Mouse (Mus musculus) midbrain, embryonic 16.5 days (tissue): ENCODE results near the gene Gm13279. TPM values are rescaled to one million over a fixed set of nuclear protein-coding genes. Genes with fewer than 3 reads are reported as not detected.
"Not testable (repeated sequence)": the region's sequence is repeated elsewhere in the genome, so short reads cannot be mapped to it uniquely, and the experiment has no call there.

ENCODE experiments used
- ATAC-seq: fragments of 200-750 bp; cut with Nextera tagmentation; 2 replicates; pipeline ENCODE4 v1.8.0; 2017; ENCODE audit warnings: moderate TSS enrichment
- H3K27ac ChIP-seq: fragments of 300-500 bp; sonication (generic); 2 replicates; pipeline ENCODE4 v1.5.1; 2014; ENCODE audit warnings: mild to moderate bottlenecking, low read length, mixed read lengths
- H3K27me3 ChIP-seq: fragments of 300-500 bp; sonication (generic); 2 replicates; pipeline ENCODE4 v1.6.1; 2014; ENCODE audit warnings: low read depth, low read length, mixed read lengths; ENCODE audit not compliant: control insufficient read depth, insufficient read depth
- H3K36me3 ChIP-seq: fragments of 300-500 bp; sonication (generic); 2 replicates; pipeline ENCODE4 v1.6.1; 2014; ENCODE audit warnings: mild to moderate bottlenecking, low read length, moderate library complexity, mixed read lengths; ENCODE audit not compliant: control insufficient read depth, insufficient read depth
- H3K4me1 ChIP-seq: fragments of 300-500 bp; sonication (generic); 2 replicates; pipeline ENCODE4 v1.6.1; 2014; ENCODE audit warnings: mild to moderate bottlenecking, low read length, mixed read lengths; ENCODE audit not compliant: control insufficient read depth, insufficient read depth
- H3K4me2 ChIP-seq: fragments of 300-500 bp; sonication (generic); 2 replicates; pipeline ENCODE4 v1.6.1; 2014; ENCODE audit warnings: mild to moderate bottlenecking, low read length, mixed read lengths
- H3K4me3 ChIP-seq: fragments of 300-500 bp; sonication (generic); 2 replicates; pipeline ENCODE4 v1.5.1; 2014; ENCODE audit warnings: low read depth, mild to moderate bottlenecking, low read length, moderate library complexity, mixed read lengths
- H3K9ac ChIP-seq: fragments of 300-500 bp; sonication (generic); 2 replicates; pipeline ENCODE4 v1.6.1; 2014; ENCODE audit warnings: low read depth, low read length, mixed read lengths
- H3K9me3 ChIP-seq: fragments of 300-500 bp; sonication (generic); replicated peaks from 2 replicates; pipeline ENCODE4 v1.6.1; 2014; ENCODE audit warnings: mild to moderate bottlenecking, low read length, mixed read lengths; ENCODE audit not compliant: control insufficient read depth, poor library complexity, severe bottlenecking
- WGBS: fragments of 180-500 bp; shearing (Covaris S2); extraction: QIAGEN DNeasy Blood & Tissue Kit; methylation state at CpG from one replicate; pipeline ENCODE4 v1.1.7; 2014; 5-methylcytosine and 5-hydroxymethylcytosine counted together
- polyA plus RNA-seq: library from polyadenylated mRNA; unstranded; fragments of >200 nt; fragmentation: Nextera tagmentation; extraction: Ambion mirVana; gene quantifications from 2 replicates; pipeline ENCODE4 v1.2.1, GENCODE M21; 2015

The Gm13279 gene
- polyA plus RNA-seq, 1 experiment from 2014 or later: not detected

- H3K27ac ChIP-seq, H3K4me1 ChIP-seq, H3K27me3 ChIP-seq, H3K4me2 ChIP-seq, H3K9ac ChIP-seq, H3K9me3 ChIP-seq, H3K36me3 ChIP-seq, H3K4me3 ChIP-seq, ATAC-seq: not testable (repeated sequence)
- WGBS: no CpG with 5 or more reads among the region's 28 CpGs
These were observed 8.8 kb upstream of the Gm13279 start, which contains the start of gene Gm13277 for GRCm38 (mm10) chr4:88788402-88788801. Gm13277 (plus strand) TSS chr4:88788632.

- not testable (repeated sequence) for H3K4me2 ChIP-seq, H3K4me1 ChIP-seq, H3K27me3 ChIP-seq, H3K9ac ChIP-seq, ATAC-seq, H3K36me3 ChIP-seq, H3K4me3 ChIP-seq, H3K9me3 ChIP-seq, H3K27ac ChIP-seq
- WGBS: no CpG with 5 or more reads among the region's 28 CpGs
These were observed 5.9 kb upstream of the Gm13279 start, which contains the start of gene Gm13278 for GRCm38 (mm10) chr4:88791250-88791649. Gm13278 (plus strand) TSS chr4:88791550.

GRCm38 (mm10) chr4:88793936-88794675, 3.1 kb upstream of the Gm13279 start, which contains the start of gene Gm13275:
Gm13275 (plus strand) TSS chr4:88794487.
- not testable (repeated sequence) for H3K27me3 ChIP-seq, H3K9ac ChIP-seq, H3K27ac ChIP-seq, H3K4me2 ChIP-seq, H3K4me3 ChIP-seq, H3K4me1 ChIP-seq, H3K36me3 ChIP-seq, H3K9me3 ChIP-seq, ATAC-seq
- WGBS: 0% methylated on average over 1 of the region's 52 CpGs

GRCm38 (mm10) chr4:88799365-88799764, 2.2 kb downstream of the Gm13279 start, which contains the start of gene Gm13285:
Gm13285 (plus strand) TSS chr4:88799665.
- not testable (repeated sequence) for H3K36me3 ChIP-seq, H3K9ac ChIP-seq, H3K9me3 ChIP-seq, H3K4me2 ChIP-seq, H3K27ac ChIP-seq, H3K4me1 ChIP-seq, H3K4me3 ChIP-seq, H3K27me3 ChIP-seq, ATAC-seq
- 9% methylated on average over 4 of the region's 7 CpGs for WGBS

GRCm38 (mm10) chr4:88802954-88803353, 5.8 kb downstream of the Gm13279 start, which contains the start of gene Gm13287:
Gm13287 (plus strand) TSS chr4:88803254.
- H3K4me1 ChIP-seq, H3K4me3 ChIP-seq, H3K27ac ChIP-seq, H3K36me3 ChIP-seq, H3K9ac ChIP-seq, H3K4me2 ChIP-seq, H3K9me3 ChIP-seq, ATAC-seq, H3K27me3 ChIP-seq: not testable (repeated sequence)
- WGBS: no CpG with 5 or more reads among the region's 29 CpGs

GRCm38 (mm10) chr4:88805231-88805630, 8.0 kb downstream of the Gm13279 start, which contains the start of gene Gm13288:
Gm13288 (plus strand) TSS chr4:88805531.
- not testable (repeated sequence) for H3K9me3 ChIP-seq, ATAC-seq, H3K27ac ChIP-seq, H3K4me1 ChIP-seq, H3K27me3 ChIP-seq, H3K9ac ChIP-seq, H3K36me3 ChIP-seq
- H3K4me3 ChIP-seq: peak within 1 kb of the TSS; percentile 24; the same call in 1 of the 2 replicates
- peak within 1 kb of the TSS; percentile 45 for H3K4me2 ChIP-seq
- WGBS: no CpG with 5 or more reads among the region's 8 CpGs

- H3K27me3 ChIP-seq, ATAC-seq, H3K27ac ChIP-seq, H3K9ac ChIP-seq, H3K36me3 ChIP-seq, H3K4me1 ChIP-seq, H3K9me3 ChIP-seq: not testable (repeated sequence)
- Histone ChIP-seq H3K4me2 (peak overlapping the region; percentile 45), H3K4me3 (peak overlapping the region; percentile 24; the same call in 1 of the 2 replicates)
- WGBS: no CpG with 5 or more reads among the region's 34 CpGs
These were observed 8.6 kb downstream of the Gm13279 start for GRCm38 (mm10) chr4:88805761-88806160.

- Histone ChIP-seq H3K4me2 (no peak within 1 kb of the TSS), H3K9me3 (no peaks in the 10 kb centered on the region), H3K4me3 (no peak within 1 kb of the TSS), H3K4me1 (no peaks in the 10 kb centered on the region), H3K27me3 (no peaks in the 10 kb centered on the region), H3K27ac (no peak within 1 kb of the TSS), H3K9ac (no peak within 1 kb of the TSS), H3K36me3 (no peaks in the 10 kb centered on the region)
- WGBS: 62% methylated on average over 3 of the region's 3 CpGs
- ATAC-seq: no peak
These were observed 18.7 kb downstream of the Gm13279 start, which contains the start of gene Ifna7 for GRCm38 (mm10) chr4:88815928-88816327. Ifna7 (plus strand) TSS chr4:88816228.

- H3K9me3 ChIP-seq: no peaks in the 10 kb centered on the region
- no peaks in the 10 kb centered on the region for H3K27me3 ChIP-seq
- no peak within 1 kb of the TSS for H3K4me2 ChIP-seq
- WGBS: 100% methylated on average over 1 of the region's 1 CpGs
- H3K4me1 ChIP-seq: no peaks in the 10 kb centered on the region
- H3K9ac ChIP-seq: no peak within 1 kb of the TSS
- H3K4me3 ChIP-seq: no peak within 1 kb of the TSS
- ATAC-seq: no peak
- no peak within 1 kb of the TSS for H3K27ac ChIP-seq
- no peaks in the 10 kb centered on the region for H3K36me3 ChIP-seq
These were observed 22.5 kb downstream of the Gm13279 start, which contains the start of gene Ifna11 for GRCm38 (mm10) chr4:88819659-88820058. Ifna11 (plus strand) TSS chr4:88819959.
